Mouse (Mus musculus): ENCODE measurements around the gene Mpped2. TPM values are rescaled to one million over a fixed set of nuclear protein-coding genes. Genes with fewer than 3 reads are reported as not detected.

Gene Mpped2
- polyA plus RNA-seq, 1 experiment = not detected

GRCm38 (mm10) chr2:106783311-106783710 is 90.2 kb downstream of the Mpped2 start:
- Histone ChIP-seq H3K4me3 (ENCODE audit: insufficient read depth, poor library complexity, severe bottlenecking) (no peak overlapping the region), H3K79me3 (ENCODE audit: low read depth) (no peaks in the 10 kb centered on the region), H3K36me3 (ENCODE audit: control insufficient read depth, insufficient read depth) (no peaks in the 10 kb centered on the region), H3K27me3 (ENCODE audit: control insufficient read depth, insufficient read depth, insufficient read length) (no peaks in the 10 kb centered on the region), H3K79me2 (ENCODE audit: control insufficient read depth, insufficient read depth) (no peaks in the 10 kb centered on the region), H3ac (ENCODE audit: control insufficient read depth, insufficient read length, low read depth) (no peak overlapping the region)
- no peak for TF ChIP-seq MYOG (IDR thresholded peaks at IDR 0.05; ENCODE audit: control insufficient read depth, extremely low read depth, insufficient read length)
- no peak for TF ChIP-seq CEBPB (IDR thresholded peaks at IDR 0.05; ENCODE audit: low read depth)

- TF ChIP-seq MYOD1 (IDR thresholded peaks at IDR 0.05; ENCODE audit: control insufficient read depth, insufficient read length, low read depth) = no peak
- TF ChIP-seq MYOG (IDR thresholded peaks at IDR 0.05; ENCODE audit: control insufficient read depth, extremely low read depth, insufficient read length) = no peak
- no peak for TF ChIP-seq CTCF (IDR thresholded peaks at IDR 0.05; ENCODE audit: control insufficient read depth, insufficient read depth, insufficient read length)
- no peak for TF ChIP-seq USF1 (IDR thresholded peaks at IDR 0.05; ENCODE audit: low read depth)
- TF ChIP-seq MAX (IDR thresholded peaks at IDR 0.05) = no peak
- TF ChIP-seq CEBPB (IDR thresholded peaks at IDR 0.05; ENCODE audit: low read depth) = no peak
- no peak for TF ChIP-seq FOSL1 (IDR thresholded peaks at IDR 0.05; ENCODE audit: insufficient read depth, low read length, poor library complexity, severe bottlenecking)
- no peak overlapping the region for H3ac ChIP-seq (ENCODE audit: control insufficient read depth, insufficient read length, low read depth)
- no peak overlapping the region for H3K4me3 ChIP-seq (ENCODE audit: insufficient read depth, poor library complexity, severe bottlenecking)
- no peaks in the 10 kb centered on the region for H3K79me3 ChIP-seq (ENCODE audit: low read depth)
- no peaks in the 10 kb centered on the region for H3K27me3 ChIP-seq (ENCODE audit: control insufficient read depth, insufficient read depth, insufficient read length)
- H3K79me2 ChIP-seq (ENCODE audit: control insufficient read depth, insufficient read depth) = no peaks in the 10 kb centered on the region
- H3K36me3 ChIP-seq (ENCODE audit: control insufficient read depth, insufficient read depth) = no peaks in the 10 kb centered on the region
These were observed 95.0 kb downstream of the Mpped2 start for GRCm38 (mm10) chr2:106788055-106788454.

GRCm38 (mm10) chr2:106788573-106788972 is 95.5 kb downstream of the Mpped2 start:
- Histone ChIP-seq H3K36me3 (ENCODE audit: control insufficient read depth, insufficient read depth) (no peaks in the 10 kb centered on the region), H3K4me3 (ENCODE audit: insufficient read depth, poor library complexity, severe bottlenecking) (no peak overlapping the region)

GRCm38 (mm10) chr2:106789694-106790328 is 96.7 kb downstream of the Mpped2 start:
- no peak overlapping the region for H3K4me3 ChIP-seq (ENCODE audit: insufficient read depth, poor library complexity, severe bottlenecking)
- H3K79me3 ChIP-seq (ENCODE audit: low read depth) = no peaks in the 10 kb centered on the region
- no peaks in the 10 kb centered on the region for H3K36me3 ChIP-seq (ENCODE audit: control insufficient read depth, insufficient read depth)
- no peak for TF ChIP-seq FOSL1 (IDR thresholded peaks at IDR 0.05; ENCODE audit: insufficient read depth, low read length, poor library complexity, severe bottlenecking)
- no peak for TF ChIP-seq MYOG (IDR thresholded peaks at IDR 0.05; ENCODE audit: control insufficient read depth, extremely low read depth, insufficient read length)
- no peak for TF ChIP-seq MYOD1 (IDR thresholded peaks at IDR 0.05; ENCODE audit: control insufficient read depth, insufficient read length, low read depth)
- no peak for TF ChIP-seq MAX (IDR thresholded peaks at IDR 0.05)
- TF ChIP-seq CEBPB (IDR thresholded peaks at IDR 0.05; ENCODE audit: low read depth) = no peak
- TF ChIP-seq CTCF (IDR thresholded peaks at IDR 0.05; ENCODE audit: control insufficient read depth, insufficient read depth, insufficient read length) = no peak
- TF ChIP-seq USF1 (IDR thresholded peaks at IDR 0.05; ENCODE audit: low read depth) = no peak
- H3K27me3 ChIP-seq (ENCODE audit: control insufficient read depth, insufficient read depth, insufficient read length) = no peaks in the 10 kb centered on the region
- H3K79me2 ChIP-seq (ENCODE audit: control insufficient read depth, insufficient read depth) = no peaks in the 10 kb centered on the region
- no peak overlapping the region for H3ac ChIP-seq (ENCODE audit: control insufficient read depth, insufficient read length, low read depth)

More at GRCm38 (mm10) chr2:106788573-106788972, 95.5 kb downstream of the Mpped2 start:
- Histone ChIP-seq H3ac (ENCODE audit: control insufficient read depth, insufficient read length, low read depth) (no peak overlapping the region), H3K79me2 (ENCODE audit: control insufficient read depth, insufficient read depth) (no peaks in the 10 kb centered on the region), H3K79me3 (ENCODE audit: low read depth) (no peaks in the 10 kb centered on the region), H3K27me3 (ENCODE audit: control insufficient read depth, insufficient read depth, insufficient read length) (no peaks in the 10 kb centered on the region)
- no peak for TF ChIP-seq CEBPB (IDR thresholded peaks at IDR 0.05; ENCODE audit: low read depth)

GRCm38 (mm10) chr2:106790329-106790701 is 97.2 kb downstream of the Mpped2 start:
- H3ac ChIP-seq (ENCODE audit: control insufficient read depth, insufficient read length, low read depth) = no peak overlapping the region
- no peaks in the 10 kb centered on the region for H3K27me3 ChIP-seq (ENCODE audit: control insufficient read depth, insufficient read depth, insufficient read length)
- no peaks in the 10 kb centered on the region for H3K36me3 ChIP-seq (ENCODE audit: control insufficient read depth, insufficient read depth)
- H3K79me3 ChIP-seq (ENCODE audit: low read depth) = no peaks in the 10 kb centered on the region
- H3K79me2 ChIP-seq (ENCODE audit: control insufficient read depth, insufficient read depth) = no peaks in the 10 kb centered on the region
- H3K4me3 ChIP-seq (ENCODE audit: insufficient read depth, poor library complexity, severe bottlenecking) = no peak overlapping the region
- TF ChIP-seq MYOG (IDR thresholded peaks at IDR 0.05; ENCODE audit: control insufficient read depth, extremely low read depth, insufficient read length) (no peak), CTCF (IDR thresholded peaks at IDR 0.05; ENCODE audit: control insufficient read depth, insufficient read depth, insufficient read length) (no peak), MYOD1 (IDR thresholded peaks at IDR 0.05; ENCODE audit: control insufficient read depth, insufficient read length, low read depth) (no peak), FOSL1 (IDR thresholded peaks at IDR 0.05; ENCODE audit: insufficient read depth, low read length, poor library complexity, severe bottlenecking) (no peak), USF1 (IDR thresholded peaks at IDR 0.05; ENCODE audit: low read depth) (no peak), MAX (IDR thresholded peaks at IDR 0.05) (no peak), CEBPB (IDR thresholded peaks at IDR 0.05; ENCODE audit: low read depth) (no peak)

- Histone ChIP-seq H3K4me3 (ENCODE audit: insufficient read depth, poor library complexity, severe bottlenecking) (no peak overlapping the region), H3K27me3 (ENCODE audit: control insufficient read depth, insufficient read depth, insufficient read length) (no peaks in the 10 kb centered on the region)
- TF ChIP-seq MAX (IDR thresholded peaks at IDR 0.05) = no peak
- TF ChIP-seq USF1 (IDR thresholded peaks at IDR 0.05; ENCODE audit: low read depth) = no peak
- TF ChIP-seq MYOG (IDR thresholded peaks at IDR 0.05; ENCODE audit: control insufficient read depth, extremely low read depth, insufficient read length) = no peak
- no peak for TF ChIP-seq FOSL1 (IDR thresholded peaks at IDR 0.05; ENCODE audit: insufficient read depth, low read length, poor library complexity, severe bottlenecking)
- no peak for TF ChIP-seq MYOD1 (IDR thresholded peaks at IDR 0.05; ENCODE audit: control insufficient read depth, insufficient read length, low read depth)
- TF ChIP-seq CEBPB (IDR thresholded peaks at IDR 0.05; ENCODE audit: low read depth) = no peak
These were observed 103.2 kb downstream of the Mpped2 start for GRCm38 (mm10) chr2:106796246-106796645.

More at GRCm38 (mm10) chr2:106796246-106796645, 103.2 kb downstream of the Mpped2 start:
- Histone ChIP-seq H3K79me3 (ENCODE audit: low read depth) (no peaks in the 10 kb centered on the region), H3ac (ENCODE audit: control insufficient read depth, insufficient read length, low read depth) (no peak overlapping the region), H3K79me2 (ENCODE audit: control insufficient read depth, insufficient read depth) (no peaks in the 10 kb centered on the region), H3K36me3 (ENCODE audit: control insufficient read depth, insufficient read depth) (no peaks in the 10 kb centered on the region)
